Mouse (Mus musculus) liver, postnatal 0 days (tissue): ENCODE data around the gene Smad3. TPM values are rescaled to one million over a fixed set of nuclear protein-coding genes. Genes with fewer than 3 reads are reported as not detected.

ENCODE experiments used
- ATAC-seq: fragments of 200-750 bp; cut with Nextera tagmentation; 2 replicates; pipeline ENCODE4 v1.8.0; 2017; ENCODE audit warnings: mild to moderate bottlenecking, moderate library complexity
- DNase-seq: peaks from one replicate; pipeline ENCODE4 v3.0.0-alpha.2; 2016
- H3K27ac ChIP-seq: fragments of 300-500 bp; sonication (generic); 2 replicates; pipeline ENCODE4 v1.5.1; 2014; ENCODE audit warnings: antibody characterized with exemption, moderate library complexity, mild to moderate bottlenecking, low read depth
- H3K27me3 ChIP-seq: fragments of 300-500 bp; sonication (generic); 2 replicates; pipeline ENCODE4 v1.6.1; 2014; ENCODE audit warnings: low read length, control low read depth, mixed read lengths; ENCODE audit not compliant: insufficient read depth
- H3K36me3 ChIP-seq: fragments of 300-500 bp; sonication (generic); replicated peaks from 2 replicates; pipeline ENCODE4 v1.6.1; 2014; ENCODE audit warnings: mild to moderate bottlenecking, control low read depth, low read length, moderate library complexity, mixed read lengths; ENCODE audit not compliant: insufficient read depth
- H3K4me1 ChIP-seq: fragments of 300-500 bp; sonication (generic); 2 replicates; pipeline ENCODE4 v1.6.1; 2014; ENCODE audit warnings: antibody characterized with exemption, mild to moderate bottlenecking, control low read depth; ENCODE audit not compliant: insufficient read depth
- H3K4me2 ChIP-seq: fragments of 300-500 bp; sonication (generic); 2 replicates; pipeline ENCODE4 v1.6.1; 2014; ENCODE audit warnings: low read depth, mild to moderate bottlenecking, low read length, moderate library complexity, mixed read lengths
- H3K4me3 ChIP-seq: fragments of 300-500 bp; sonication (generic); 2 replicates; pipeline ENCODE4 v1.5.1; 2014; ENCODE audit warnings: low read depth, low read length
- H3K9ac ChIP-seq: fragments of 300-500 bp; sonication (generic); replicated peaks from 2 replicates; pipeline ENCODE4 v1.6.1; 2014; ENCODE audit warnings: mild to moderate bottlenecking, moderate library complexity
- H3K9me3 ChIP-seq: fragments of 300-500 bp; sonication (generic); 2 replicates; pipeline ENCODE4 v1.6.1; 2016; ENCODE audit warnings: mild to moderate bottlenecking, control low read depth, low read length, mixed read lengths
- CTCF ChIP-seq: sonication (generic); IDR thresholded peaks from 2 replicates; pipeline ENCODE4 v1.5.1; 2016; ENCODE audit warnings: antibody characterized with exemption, low read depth
- EP300 ChIP-seq: IDR thresholded peaks from 2 replicates; pipeline ENCODE4 v1.6.1; 2016; ENCODE audit warnings: antibody characterized with exemption, low read depth, mild to moderate bottlenecking
- WGBS: fragments of 180-500 bp; shearing (Covaris S2); extraction: QIAGEN DNeasy Blood & Tissue Kit; methylation state at CpG from one replicate; pipeline ENCODE4 v1.1.7; 2014; ENCODE audit not compliant: insufficient replicate concordance; 5-methylcytosine and 5-hydroxymethylcytosine counted together
- polyA plus RNA-seq: library from polyadenylated mRNA; unstranded; fragments of >200 nt; fragmentation: Nextera tagmentation; extraction: Ambion mirVana; gene quantifications from 2 replicates; pipeline ENCODE4 v1.2.1, GENCODE M21; 2015

Smad3 gene
- polyA plus RNA-seq, 1 experiment from 2014 or later: 2.1 TPM

- TF ChIP-seq EP300 (0 out of 2 replicates have a peak, but pooled peaks have one; percentile 33), CTCF (no peak)
- Histone ChIP-seq H3K4me3 (no peak overlapping the region), H3K4me2 (no peak overlapping the region), H3K27ac (0 out of 2 replicates have a peak overlapping the region, but pooled peaks have one; percentile 9), H3K36me3 (0 out of 2 replicates have a peak, but pooled peaks cover 2% of the 10 kb centered on the region), H3K9me3 (no peaks in the 10 kb centered on the region), H3K27me3 (no peaks in the 10 kb centered on the region), H3K4me1 (peaks cover 37% of the 10 kb centered on the region), H3K9ac (no peak overlapping the region)
- DNase-seq: no peak
- WGBS: 49% methylated on average over 10 of the region's 10 CpGs
- ATAC-seq: peak; percentile 40; the same call in 1 of the 2 replicates
Measured at GRCm38 (mm10) chr9:63696463-63697105, 61.2 kb downstream of the Smad3 start.

- H3K9me3 ChIP-seq: no peaks in the 10 kb centered on the region
- no peaks in the 10 kb centered on the region for H3K27me3 ChIP-seq
Measured at GRCm38 (mm10) chr9:63691960-63692359, 65.8 kb downstream of the Smad3 start.

GRCm38 (mm10) chr9:63690511-63690910 is 67.3 kb downstream of the Smad3 start:
- TF ChIP-seq CTCF (0 out of 2 replicates have a peak, but pooled peaks have one; percentile 2), EP300 (no peak)
- 0 out of 2 replicates have a peak, but pooled peaks have one; percentile 29 for ATAC-seq
- Histone ChIP-seq H3K4me3 (no peak overlapping the region), H3K36me3 (0 out of 2 replicates have a peak, but pooled peaks cover 2% of the 10 kb centered on the region), H3K9ac (no peak overlapping the region), H3K9me3 (no peaks in the 10 kb centered on the region), H3K4me1 (peaks cover 5% of the 10 kb centered on the region), H3K27me3 (no peaks in the 10 kb centered on the region), H3K4me2 (no peak overlapping the region), H3K27ac (peak overlapping the region; percentile 55)
- DNase-seq: no peak
- 52% methylated on average over 1 of the region's 1 CpGs for WGBS

More at GRCm38 (mm10) chr9:63691960-63692359, 65.8 kb downstream of the Smad3 start:
- TF ChIP-seq CTCF: 0 out of 2 replicates have a peak, but pooled peaks have one; percentile 2
- no peak for TF ChIP-seq EP300
- no peak overlapping the region for H3K27ac ChIP-seq
- 0 out of 2 replicates have a peak, but pooled peaks cover 2% of the 10 kb centered on the region for H3K36me3 ChIP-seq
- H3K4me2 ChIP-seq: no peak overlapping the region
- no peak overlapping the region for H3K9ac ChIP-seq
- no peak for ATAC-seq
- no peak for DNase-seq
- H3K4me3 ChIP-seq: no peak overlapping the region
- 73% methylated on average over 2 of the region's 2 CpGs for WGBS
- H3K4me1 ChIP-seq: peaks cover 11% of the 10 kb centered on the region

GRCm38 (mm10) chr9:63687413-63688015 is 70.3 kb downstream of the Smad3 start:
- 81% methylated on average over 7 of the region's 7 CpGs for WGBS
- H3K27ac ChIP-seq: peak overlapping the region; percentile 45; the same call in 1 of the 2 replicates
- no peak for TF ChIP-seq EP300
- no peak for TF ChIP-seq CTCF
- H3K4me1 ChIP-seq: peaks cover 5% of the 10 kb centered on the region
- H3K4me2 ChIP-seq: no peak overlapping the region
- no peaks in the 10 kb centered on the region for H3K27me3 ChIP-seq
- no peak overlapping the region for H3K9ac ChIP-seq
- H3K9me3 ChIP-seq: no peaks in the 10 kb centered on the region
- H3K36me3 ChIP-seq: 0 out of 2 replicates have a peak, but pooled peaks cover 2% of the 10 kb centered on the region
- DNase-seq: no peak
- H3K4me3 ChIP-seq: no peak overlapping the region
- ATAC-seq: no peak

GRCm38 (mm10) chr9:63685352-63685751 is 72.4 kb downstream of the Smad3 start:
- Histone ChIP-seq H3K9me3 (no peaks in the 10 kb centered on the region), H3K27me3 (no peaks in the 10 kb centered on the region), H3K27ac (no peak overlapping the region), H3K4me1 (peaks cover 8% of the 10 kb centered on the region), H3K4me2 (no peak overlapping the region), H3K36me3 (no peaks in the 10 kb centered on the region), H3K9ac (no peak overlapping the region), H3K4me3 (no peak overlapping the region)
- DNase-seq (no peak), ATAC-seq (no peak)
- WGBS: 85% methylated on average over 5 of the region's 5 CpGs
- no peak for TF ChIP-seq CTCF
- TF ChIP-seq EP300: no peak

GRCm38 (mm10) chr9:63684277-63684676 is 73.5 kb downstream of the Smad3 start:
- Histone ChIP-seq H3K9me3 (no peaks in the 10 kb centered on the region), H3K4me3 (no peak overlapping the region), H3K27ac (0 out of 2 replicates have a peak overlapping the region, but pooled peaks have one; percentile 3), H3K4me1 (peaks cover 8% of the 10 kb centered on the region), H3K27me3 (no peaks in the 10 kb centered on the region), H3K9ac (no peak overlapping the region), H3K36me3 (no peaks in the 10 kb centered on the region), H3K4me2 (no peak overlapping the region)
- no peak for TF ChIP-seq CTCF
- no peak for TF ChIP-seq EP300
- DNase-seq (no peak), ATAC-seq (no peak)
- 62% methylated on average over 6 of the region's 6 CpGs for WGBS
